Mouse (Mus musculus) thymus, adult 18-20 months (tissue): ENCODE results near the gene Yipf4.
"Not testable (repeated sequence)": the region's sequence is repeated elsewhere in the genome, so short reads cannot be mapped to it uniquely, and the experiment has no call there.

Source experiments
- DNase-seq, 2 experiments: peaks; one replicate each; pipeline ENCODE4 v3.0.0; 2022; ENCODE audit warnings: mixed read lengths in 2 of 2

Gene Yipf4

DNA sequence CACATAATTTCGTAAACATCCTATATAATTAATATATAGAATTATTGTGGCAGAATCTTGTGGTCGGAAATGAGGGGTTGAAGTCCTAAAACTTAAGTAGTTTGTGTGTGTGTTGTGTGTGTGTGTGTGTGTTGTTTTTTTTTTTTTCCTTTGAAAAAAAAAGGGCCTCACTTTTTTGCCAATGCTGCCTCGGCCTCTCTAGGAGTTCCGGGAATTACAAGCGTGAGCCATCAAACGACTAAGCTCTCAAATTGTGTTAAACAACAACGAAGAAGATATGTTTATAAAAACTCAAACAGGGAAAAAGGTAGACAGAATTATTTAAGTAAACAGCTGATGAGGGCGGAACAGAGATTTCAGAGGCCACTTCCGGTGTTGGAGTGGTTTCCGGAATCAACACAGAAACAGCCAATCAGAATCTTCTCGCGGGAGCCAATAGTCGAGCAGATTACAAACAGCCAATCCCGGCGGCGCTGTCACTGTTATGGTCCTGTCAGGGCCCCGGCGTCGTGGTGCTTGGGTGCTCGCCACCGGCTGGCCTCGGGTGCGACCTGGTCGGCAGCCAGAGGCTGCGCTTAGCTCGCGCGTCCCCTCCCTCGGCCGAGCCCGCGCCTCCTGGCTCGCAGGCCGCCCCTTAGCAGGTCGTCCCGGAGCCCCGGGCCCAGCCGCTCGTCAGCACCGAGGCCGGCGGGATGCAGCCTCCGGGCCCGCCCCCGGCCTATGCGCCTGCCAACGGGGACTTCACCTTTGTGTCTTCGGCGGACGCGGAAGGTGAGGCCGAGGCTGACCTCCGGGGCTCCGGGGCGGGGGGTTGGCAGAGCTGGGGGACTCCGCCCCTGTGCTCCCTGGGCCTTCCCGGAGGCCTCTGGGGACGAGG lies at the start of gene Yipf4:
Gene Yipf4, plus strand, starts transcription at position 470 of the 877 bp plus-strand sequence.
- peak; percentile 87 to 94 for DNase-seq

- no peak for DNase-seq
These were observed 48.8 kb upstream of the Yipf4 start for GRCm38 (mm10) chr17:74440486-74440885.

- no peak for DNase-seq
These were observed 39.5 kb upstream of the Yipf4 start for GRCm38 (mm10) chr17:74449776-74450175.

DNA sequence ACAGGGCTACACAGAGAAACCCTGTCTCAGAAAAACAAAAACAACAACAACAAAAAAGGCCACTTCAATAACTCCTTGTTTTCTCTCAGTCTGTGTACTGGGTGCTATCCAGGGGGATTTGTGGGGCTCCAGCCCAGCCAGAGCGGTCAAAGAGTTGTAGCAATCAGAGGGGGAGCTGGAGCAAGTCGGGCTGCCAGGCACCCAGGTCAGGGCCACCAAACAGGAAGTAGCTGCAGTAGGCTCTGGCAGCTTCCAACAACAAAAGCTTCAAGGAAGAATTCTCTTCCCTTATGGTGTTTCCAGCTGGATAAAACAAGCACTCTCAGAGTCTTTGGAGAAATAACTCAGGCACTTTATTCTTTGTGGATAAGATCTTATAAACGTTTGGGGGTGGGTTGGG lies 35.4 kb upstream of the Yipf4 start:
- DNase-seq: no peak

DNA sequence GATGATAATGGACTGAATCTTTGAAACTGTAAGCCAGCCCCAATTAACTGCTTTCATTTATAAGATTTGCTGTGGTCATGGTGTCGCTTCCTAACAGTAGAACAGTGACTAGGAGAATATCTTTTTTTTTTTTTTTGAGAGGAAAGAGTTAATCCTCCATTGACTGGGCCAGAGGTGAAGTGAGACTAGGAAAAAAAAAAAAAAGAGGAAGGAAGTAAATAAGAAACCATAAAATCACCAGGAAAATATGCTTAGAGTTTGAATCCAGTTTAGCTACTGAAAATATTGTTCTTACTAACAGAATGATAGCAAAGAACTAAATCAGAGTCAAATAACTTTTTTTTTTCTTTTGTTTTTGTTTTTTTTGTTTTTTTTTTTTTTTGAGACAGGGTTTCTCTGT lies 34.6 kb upstream of the Yipf4 start:
- DNase-seq: no peak

GRCm38 (mm10) chr17:74455426-74455825 lies 33.9 kb upstream of the Yipf4 start:
- DNase-seq: no peak

GRCm38 (mm10) chr17:74456825-74457224 lies 32.5 kb upstream of the Yipf4 start:
- no peak for DNase-seq

- DNase-seq: no peak
These were observed 31.2 kb upstream of the Yipf4 start for GRCm38 (mm10) chr17:74457972-74458677.

DNA sequence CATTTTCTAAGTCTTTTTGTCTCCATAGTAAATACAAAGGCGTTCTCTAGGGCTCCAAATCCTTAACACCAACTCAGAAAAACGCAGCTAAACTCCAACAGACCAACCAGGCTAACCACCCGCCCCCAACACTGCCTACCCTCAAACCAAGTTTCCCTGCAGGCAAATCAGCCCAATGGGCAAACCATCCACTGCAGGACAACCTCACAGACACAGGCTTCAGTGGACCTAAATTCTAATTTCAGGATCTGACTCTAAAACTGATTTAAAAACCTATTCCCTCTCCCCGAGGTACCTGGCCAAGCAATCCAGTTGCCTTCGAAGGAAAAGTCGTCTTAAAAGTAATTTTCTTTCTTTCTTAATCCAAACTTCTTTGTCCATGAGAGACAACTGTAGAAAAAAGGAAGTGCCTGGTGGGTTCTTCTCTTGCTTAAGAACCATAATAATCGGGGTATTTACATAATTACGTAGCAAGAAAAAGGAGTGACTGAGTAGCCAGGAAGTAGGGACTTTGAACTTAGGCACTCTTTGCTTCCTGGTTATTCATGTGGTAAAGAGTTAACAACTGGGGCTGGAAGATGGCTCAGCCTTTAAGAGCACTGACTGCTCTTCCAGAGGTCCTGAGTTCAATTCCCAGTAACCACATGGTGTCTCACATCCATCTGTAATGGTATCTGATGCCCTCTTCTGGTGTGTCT lies 30.4 kb upstream of the Yipf4 start, which contains the start of gene Nlrc4:
Gene Nlrc4, minus strand, starts transcription at position 432 of the 698 bp plus-strand sequence.
- DNase-seq: no peak

GRCm38 (mm10) chr17:74463510-74463909 lies 25.8 kb upstream of the Yipf4 start:
- no peak for DNase-seq

GRCm38 (mm10) chr17:74467981-74468380 lies 21.3 kb upstream of the Yipf4 start:
- DNase-seq: not testable (repeated sequence)

GRCm38 (mm10) chr17:74470133-74470532 lies 19.2 kb upstream of the Yipf4 start:
- DNase-seq: not testable (repeated sequence)

DNA sequence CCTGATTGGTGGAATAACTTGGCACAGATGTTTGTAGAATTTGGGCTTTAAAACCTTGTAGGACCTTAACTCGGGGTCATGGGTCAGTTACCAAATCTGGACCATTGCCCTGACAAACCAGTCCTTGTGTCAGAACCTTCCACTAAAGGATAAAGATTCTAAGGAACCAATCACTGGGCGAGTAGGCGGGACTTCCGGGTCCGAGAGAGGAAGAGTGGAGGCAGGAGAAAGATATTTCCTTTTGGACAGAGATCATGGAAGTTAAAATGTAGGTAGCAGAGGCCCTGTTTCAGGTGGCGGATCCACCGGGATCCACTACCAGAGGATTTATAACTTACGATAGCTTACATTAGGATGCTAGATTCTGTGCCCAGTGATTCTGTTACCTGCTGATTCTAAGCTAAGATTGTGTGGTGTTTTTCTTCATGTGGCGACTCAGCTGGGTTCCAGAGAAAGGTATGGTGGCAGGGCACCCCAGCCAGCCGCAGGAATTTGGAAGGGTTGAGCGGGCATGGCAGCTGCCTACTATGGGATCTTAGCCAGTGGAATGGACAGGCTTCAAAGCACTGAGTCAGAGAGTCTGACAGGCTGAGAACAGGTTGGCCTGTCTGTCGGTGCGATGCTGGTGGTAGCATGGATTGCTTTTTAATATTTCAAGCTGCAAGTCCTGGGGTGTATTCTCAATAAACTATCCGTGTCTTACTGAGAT lies 8.8 kb upstream of the Yipf4 start:
- no peak for DNase-seq

GRCm38 (mm10) chr17:74489901-74490220 lies 568 bp downstream of the Yipf4 start:
- no peak for DNase-seq

DNA sequence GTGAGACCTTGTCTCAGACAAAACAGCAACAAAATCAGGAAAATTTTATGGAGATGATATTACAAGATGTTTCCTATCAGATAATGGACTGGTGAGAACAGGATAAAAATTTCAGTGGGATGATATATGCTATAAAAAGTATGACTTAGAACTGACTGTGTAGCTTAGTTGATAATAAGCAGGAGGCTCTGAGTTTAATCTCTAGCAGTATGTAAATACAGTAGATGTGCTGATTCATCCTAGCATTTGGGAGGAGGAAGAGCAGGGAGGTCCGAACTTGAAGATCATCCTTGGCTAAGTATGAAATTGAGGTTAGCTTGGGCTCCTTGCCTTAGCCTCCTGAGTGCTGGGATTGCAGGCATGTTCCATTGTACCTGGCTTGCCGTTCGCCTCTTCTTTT lies 2.3 kb downstream of the Yipf4 start:
- DNase-seq: no peak

- no peak for DNase-seq
These were observed 10.9 kb downstream of the Yipf4 start for GRCm38 (mm10) chr17:74500204-74500603.

DNA sequence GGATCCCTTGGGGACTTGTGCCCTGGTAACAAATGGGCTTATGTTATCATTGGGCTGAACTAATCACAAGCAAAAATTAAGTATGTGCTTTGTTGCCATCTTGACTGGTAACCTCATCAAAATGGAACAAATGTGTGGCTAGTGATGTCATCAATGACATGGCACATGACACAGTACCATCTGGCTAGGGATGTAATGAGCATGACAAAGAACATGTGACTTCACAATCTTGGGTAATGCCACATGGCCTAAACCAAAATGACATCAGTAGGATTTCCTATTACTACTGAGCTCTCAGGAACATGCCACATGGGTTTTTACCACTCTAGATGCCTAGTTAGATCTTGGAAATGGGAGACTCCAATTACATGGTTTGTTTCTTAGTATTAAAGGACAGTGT lies 11.8 kb downstream of the Yipf4 start:
- DNase-seq: no peak

DNA sequence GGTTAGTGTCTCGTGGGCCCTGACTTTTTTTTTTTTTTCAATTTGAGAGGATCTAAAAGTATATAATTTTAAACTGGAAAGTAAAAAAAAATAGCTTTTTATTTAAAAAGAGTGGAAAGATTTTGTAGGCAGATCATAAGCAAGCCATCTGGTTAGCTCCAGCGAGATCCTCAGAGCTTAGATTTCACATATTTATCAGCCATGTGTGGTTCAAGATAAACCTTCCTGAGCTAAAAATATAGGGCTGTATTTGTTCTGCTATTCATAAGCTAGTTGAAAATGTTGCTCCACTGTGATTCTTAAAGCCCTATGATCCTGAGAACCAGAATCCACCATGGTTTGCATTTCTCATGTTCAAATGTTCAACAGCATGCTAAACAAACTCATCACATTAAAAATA lies 18.6 kb downstream of the Yipf4 start:
- no peak for DNase-seq

DNA sequence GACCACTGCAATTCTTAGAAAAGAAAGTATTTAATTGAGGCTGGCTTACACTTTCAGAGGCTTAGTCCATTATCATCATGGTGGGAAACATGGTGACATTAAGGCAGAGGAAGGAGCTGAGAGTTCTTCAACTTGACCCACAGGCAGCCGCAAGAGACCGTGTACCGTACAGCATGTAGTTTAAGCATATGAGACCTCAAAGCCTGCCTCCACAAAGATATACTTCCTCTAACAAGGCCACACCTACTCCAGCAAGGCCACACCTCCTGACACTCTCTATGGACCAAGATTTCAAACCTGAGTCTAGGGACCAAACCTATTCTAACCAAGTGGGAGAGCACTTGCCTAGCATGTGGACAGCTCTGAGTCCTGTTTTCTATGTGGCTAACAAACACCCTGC lies 19.3 kb downstream of the Yipf4 start:
- no peak for DNase-seq

DNA sequence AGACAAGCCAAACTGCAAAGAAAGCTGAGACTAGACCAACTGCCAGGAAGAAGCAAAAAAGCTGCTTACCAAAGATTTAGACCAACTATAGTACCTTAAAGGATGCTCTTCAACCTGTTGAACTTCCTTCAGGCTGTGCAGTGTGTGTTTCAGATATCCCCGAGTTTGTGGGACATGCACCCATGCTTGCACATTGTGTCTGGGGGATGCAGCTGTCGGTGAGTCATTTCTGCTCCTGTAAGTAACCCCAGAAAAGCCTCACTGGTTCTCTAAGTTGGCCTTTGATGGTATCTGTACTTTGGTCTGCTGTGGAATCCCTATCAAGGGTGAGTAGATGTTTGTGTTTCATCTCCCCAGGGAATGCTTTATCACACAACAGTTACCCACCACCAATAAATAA lies 23.0 kb downstream of the Yipf4 start:
- no peak for DNase-seq

DNA sequence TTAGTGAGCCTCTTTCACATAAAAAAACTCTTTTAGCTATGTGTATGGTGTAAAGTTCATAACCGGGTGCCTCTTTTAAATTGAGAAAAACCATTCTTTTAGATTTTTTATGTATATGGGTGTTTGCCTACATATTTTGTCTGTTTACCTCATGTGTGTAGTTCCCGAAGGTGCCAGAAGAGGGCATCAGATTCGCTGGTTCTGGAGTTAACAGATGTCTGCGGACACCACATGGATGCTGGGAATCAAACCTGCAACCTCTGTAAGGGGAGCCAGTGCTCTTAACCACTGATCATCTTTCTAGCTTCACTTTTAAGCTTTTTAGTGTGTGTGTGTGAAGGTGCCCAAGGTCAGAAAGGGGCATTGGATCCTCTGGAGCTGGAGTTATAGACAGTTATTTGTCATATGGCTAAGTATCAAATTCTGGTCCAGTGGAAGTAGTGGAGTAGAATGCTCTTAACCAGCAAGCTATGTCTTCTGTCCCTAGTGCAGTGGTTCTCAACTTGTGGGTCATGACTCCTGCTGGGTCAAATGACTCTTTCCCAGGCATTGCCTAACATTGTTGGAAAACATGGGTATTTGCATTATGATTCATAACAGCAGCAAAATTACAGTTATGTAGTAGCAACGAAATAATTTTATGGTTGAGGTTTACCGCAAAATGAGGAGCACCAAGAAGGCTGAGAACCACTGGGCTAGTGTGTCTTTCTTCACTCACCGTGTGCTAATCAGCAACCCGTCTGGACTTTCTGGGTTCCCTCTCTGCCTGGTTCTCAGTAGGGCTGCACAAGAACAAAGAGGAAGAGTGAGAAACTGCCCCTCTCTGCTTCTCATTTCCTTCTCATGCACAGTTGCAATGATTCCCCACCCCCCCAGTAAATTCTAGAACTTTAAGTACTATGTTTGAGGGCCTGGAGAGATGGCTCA lies 33.8 kb downstream of the Yipf4 start:
- no peak for DNase-seq

DNA sequence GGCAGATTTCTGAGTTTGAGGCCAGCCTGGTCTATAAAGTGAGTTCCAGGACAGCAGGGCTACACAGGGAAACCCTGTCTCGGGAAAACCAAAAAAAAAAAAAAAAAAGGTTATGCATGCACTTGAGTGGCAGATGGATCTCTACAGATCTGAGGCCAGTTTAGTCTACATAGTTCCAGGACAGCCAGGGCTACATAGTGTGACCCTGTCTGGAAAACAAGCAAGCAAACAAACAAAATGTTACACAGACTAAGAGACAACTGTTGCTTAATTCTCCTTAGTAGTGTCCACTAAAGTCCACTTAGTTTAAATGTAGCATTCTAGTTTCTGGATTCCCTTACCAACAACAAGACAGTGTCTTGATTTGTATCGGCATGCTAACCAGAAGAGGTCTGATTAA lies 36.8 kb downstream of the Yipf4 start:
- DNase-seq: no peak
